Mouse (Mus musculus): ENCODE measurements around the gene Gal3st4. TPM values are rescaled to one million over a fixed set of nuclear protein-coding genes. Genes with fewer than 3 reads are reported as not detected.

The Gal3st4 gene
- total RNA-seq (2015) (not detected in 2 replicates), total RNA-seq (2017) (0.12 and 0.30 TPM in 2 replicates)

GRCm38 (mm10) chr5:138272409-138272923 is at the start of gene Gal3st4:
TSS of gene Gal3st4 (minus strand) at chr5:138272840.
- ATAC-seq (replicated peaks; ENCODE audit: poor library complexity), result no peak

DNA sequence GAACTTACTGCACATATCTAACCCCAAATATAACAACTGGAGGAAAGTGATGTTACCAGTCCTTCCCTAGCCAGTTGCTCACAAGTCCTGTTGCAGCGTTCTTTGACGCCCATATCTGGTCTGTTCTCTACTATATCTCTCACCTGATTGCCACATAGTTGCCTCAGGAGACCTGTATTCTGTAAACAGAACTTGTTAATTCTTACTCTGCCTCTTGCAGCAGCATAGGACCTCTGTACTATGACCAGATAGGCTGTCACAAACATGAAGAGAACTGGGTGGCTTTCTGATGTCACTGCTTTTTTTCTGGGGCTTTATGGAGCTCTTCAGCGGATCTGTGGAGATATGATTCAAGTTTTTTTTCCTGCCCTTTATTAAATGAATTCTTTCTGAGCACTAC is 40.2 kb upstream of the Gal3st4 start:
- no peak for ATAC-seq (replicated peaks; ENCODE audit: poor library complexity)

GRCm38 (mm10) chr5:138299613-138300012 is 27.0 kb upstream of the Gal3st4 start:
- no peak for ATAC-seq (replicated peaks; ENCODE audit: poor library complexity)

GRCm38 (mm10) chr5:138294158-138294557 is 21.5 kb upstream of the Gal3st4 start:
- no peak for ATAC-seq (replicated peaks; ENCODE audit: poor library complexity)

DNA sequence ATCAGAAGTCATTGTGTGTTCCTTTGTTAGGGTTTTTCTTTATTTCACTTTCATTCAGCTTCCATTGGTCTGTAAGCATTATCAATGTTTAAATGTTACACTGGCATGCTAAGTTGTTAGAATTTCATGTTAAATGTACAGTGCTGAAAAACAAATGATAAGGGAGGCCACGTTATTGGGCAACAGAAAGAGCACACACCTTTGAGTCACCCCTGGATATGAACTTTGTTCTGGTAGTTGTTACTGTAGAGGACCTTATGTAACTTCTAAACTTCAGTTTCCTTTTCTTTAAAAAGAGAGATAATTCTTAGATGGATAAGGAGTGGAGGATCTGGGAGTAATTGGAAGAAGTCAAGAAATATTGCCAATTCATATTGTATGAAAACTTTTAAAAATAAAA is 19.0 kb upstream of the Gal3st4 start:
- no peak for ATAC-seq (replicated peaks; ENCODE audit: poor library complexity)

GRCm38 (mm10) chr5:138287861-138288260 is 15.2 kb upstream of the Gal3st4 start:
- ATAC-seq (replicated peaks; ENCODE audit: poor library complexity), result peak; percentile 64; the same call in 1 of the 2 replicates

- ATAC-seq (replicated peaks; ENCODE audit: poor library complexity), result no peak
Measured at GRCm38 (mm10) chr5:138283540-138283939, 10.9 kb upstream of the Gal3st4 start.

- ATAC-seq (replicated peaks; ENCODE audit: poor library complexity), result no peak
Measured at GRCm38 (mm10) chr5:138281798-138282197, 9.2 kb upstream of the Gal3st4 start.

DNA sequence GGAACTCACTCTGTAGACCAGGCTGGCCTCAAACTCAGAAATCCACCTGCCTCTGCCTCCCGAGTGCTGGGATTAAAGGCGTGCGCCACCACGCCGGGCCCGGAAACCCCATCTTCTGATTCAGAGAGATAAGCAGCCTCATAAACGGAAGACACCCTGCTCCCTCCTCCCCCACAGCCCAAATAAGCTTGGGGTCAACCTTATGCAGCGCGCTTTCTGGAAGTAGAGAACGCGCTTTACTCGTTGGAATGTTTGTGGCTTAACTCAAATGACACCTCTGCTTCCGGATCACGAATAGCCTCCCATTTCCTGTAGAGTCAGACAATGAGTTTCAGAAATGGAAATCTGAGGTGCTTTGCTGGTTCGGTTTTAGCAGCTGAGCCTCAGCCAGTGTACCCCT is 8.2 kb upstream of the Gal3st4 start:
- ATAC-seq (replicated peaks; ENCODE audit: poor library complexity), result no peak

- no peak for ATAC-seq (replicated peaks; ENCODE audit: poor library complexity)
Measured at GRCm38 (mm10) chr5:138280425-138280768, 7.8 kb upstream of the Gal3st4 start.

GRCm38 (mm10) chr5:138279585-138280424 is 7.2 kb upstream of the Gal3st4 start, which contains the start of the genes Gm43720, Gpc2 and Stag3:
TSS of gene Gm43720 (minus strand) at chr5:138279958.
TSS of gene Gpc2 (minus strand) at chr5:138280005.
TSS of gene Stag3 (plus strand) at chr5:138280240.
- ATAC-seq (replicated peaks; ENCODE audit: poor library complexity), result peak; percentile 93

- ATAC-seq (replicated peaks; ENCODE audit: poor library complexity), result no peak
Measured at GRCm38 (mm10) chr5:138277994-138278393, 5.4 kb upstream of the Gal3st4 start.

GRCm38 (mm10) chr5:138275216-138276050 is 2.8 kb upstream of the Gal3st4 start:
- ATAC-seq (replicated peaks; ENCODE audit: poor library complexity), result no peak

- no peak for ATAC-seq (replicated peaks; ENCODE audit: poor library complexity)
Measured at GRCm38 (mm10) chr5:138274186-138274585, 1.5 kb upstream of the Gal3st4 start.

- no peak for ATAC-seq (replicated peaks; ENCODE audit: poor library complexity)
Measured at GRCm38 (mm10) chr5:138271232-138271631, 1.4 kb downstream of the Gal3st4 start.

DNA sequence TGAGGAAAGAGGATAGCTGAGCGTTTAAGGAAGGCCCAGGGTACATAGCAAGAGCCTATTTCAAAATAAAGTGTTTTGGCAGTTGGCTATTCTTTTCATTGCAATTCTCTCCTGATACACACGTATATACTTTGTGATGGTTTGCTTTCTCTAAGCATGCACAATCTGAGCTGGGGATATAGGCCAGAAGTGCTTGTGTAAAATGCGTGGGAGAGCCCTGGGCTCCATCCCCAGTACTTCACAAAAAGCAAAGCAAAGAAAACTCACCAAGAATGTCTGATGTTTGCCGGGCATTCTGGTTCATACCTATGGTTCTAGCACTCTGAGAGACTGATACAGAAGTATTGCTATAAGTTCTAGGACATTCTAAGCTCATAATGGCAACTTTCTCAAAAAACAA is 3.7 kb downstream of the Gal3st4 start:
- ATAC-seq (replicated peaks; ENCODE audit: poor library complexity), result no peak

DNA sequence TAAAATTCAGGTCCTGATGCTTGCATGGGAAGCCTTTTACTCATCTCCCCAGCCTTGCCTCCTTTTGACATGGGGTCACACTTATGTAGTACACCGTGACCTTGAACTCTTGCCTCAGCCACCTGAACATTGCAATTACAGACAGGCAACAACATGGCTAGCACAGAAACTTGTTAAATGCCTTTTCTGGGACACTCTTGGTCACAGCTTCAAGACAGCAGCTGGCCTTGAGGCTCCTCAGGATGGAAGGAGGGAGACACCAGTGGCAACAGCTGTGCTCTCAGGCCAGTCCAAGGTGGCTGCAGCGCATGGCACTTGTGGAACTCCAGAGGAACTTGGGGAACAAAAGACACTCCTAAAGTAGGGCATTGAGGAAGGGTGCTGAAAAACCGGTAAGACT is 5.5 kb downstream of the Gal3st4 start:
- no peak for ATAC-seq (replicated peaks; ENCODE audit: poor library complexity)

DNA sequence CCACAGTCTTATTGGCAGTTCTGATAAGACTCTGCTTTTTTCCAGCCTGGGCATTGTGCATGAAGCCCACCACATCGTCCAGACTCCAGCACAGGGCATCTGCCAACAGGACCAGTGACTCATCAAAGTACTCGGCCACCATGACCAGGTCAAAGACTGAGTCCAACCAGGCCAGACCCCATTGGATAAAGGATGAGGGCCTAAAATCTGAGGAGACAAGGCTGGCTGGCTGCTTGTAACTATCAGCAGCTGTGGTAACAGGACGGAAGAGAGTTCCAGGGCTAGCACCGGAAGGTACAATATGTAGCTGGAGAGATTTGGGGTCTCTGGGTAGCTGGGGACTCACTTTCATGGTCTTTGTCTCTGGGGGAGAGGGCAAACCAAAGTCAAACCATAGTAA is 6.9 kb downstream of the Gal3st4 start:
- ATAC-seq (replicated peaks; ENCODE audit: poor library complexity), result no peak

GRCm38 (mm10) chr5:138264207-138264578 is 8.4 kb downstream of the Gal3st4 start:
- peak; percentile 2; the same call in 1 of the 2 replicates for ATAC-seq (replicated peaks; ENCODE audit: poor library complexity)

GRCm38 (mm10) chr5:138263260-138264206 is 9.1 kb downstream of the Gal3st4 start, which contains the start of gene BC037034:
TSS of gene BC037034 (minus strand) at chr5:138264033.
- ATAC-seq (replicated peaks; ENCODE audit: poor library complexity), result peak; percentile 71

Measured in megakaryocyte progenitor cell, adult 5-6 weeks (primary cell).